Mouse (Mus musculus): ENCODE measurements at regions not wholly inside any gene's neighbourhood (a gene's known extent, or its start where the extent isn't known, plus 50 kb on each side); places are given as distances from the start of the nearest gene placed in this dataset.
A peak's percentile ranks its signal among the peaks of the same experiment; 100 is the strongest.

GRCm38 (mm10) chr15:61411821-61412220 is 489.0 kb upstream of the A1bg start:
- DNase-seq (ENCODE audit: low spot score), result no peak

- no peak for DNase-seq (ENCODE audit: low spot score)
These were observed 488.0 kb upstream of the A1bg start for GRCm38 (mm10) chr15:61410789-61411188.

GRCm38 (mm10) chr15:61408621-61409020 is 485.8 kb upstream of the A1bg start:
- no peak for DNase-seq (ENCODE audit: low spot score)

GRCm38 (mm10) chr15:61400720-61401119 is 477.9 kb upstream of the A1bg start:
- DNase-seq (ENCODE audit: low spot score), result peak; percentile 16

GRCm38 (mm10) chr15:61399971-61400370 is 477.2 kb upstream of the A1bg start:
- DNase-seq (ENCODE audit: low spot score), result no peak

- peak; percentile 65 for DNase-seq (ENCODE audit: low spot score)
These were observed 476.0 kb upstream of the A1bg start for GRCm38 (mm10) chr15:61398829-61399228.

GRCm38 (mm10) chr15:61397061-61397460 is 474.2 kb upstream of the A1bg start:
- no peak for DNase-seq (ENCODE audit: low spot score)

GRCm38 (mm10) chr15:61395296-61395826 is 472.5 kb upstream of the A1bg start:
- peak; percentile 74 for DNase-seq (ENCODE audit: low spot score)

- DNase-seq (ENCODE audit: low spot score), result no peak
These were observed 457.9 kb upstream of the A1bg start for GRCm38 (mm10) chr15:61380666-61381065.

GRCm38 (mm10) chr15:61366276-61366675 is 443.5 kb upstream of the A1bg start:
- DNase-seq (ENCODE audit: low spot score), result peak; percentile 11

- no peak for DNase-seq (ENCODE audit: low spot score)
These were observed 442.7 kb upstream of the A1bg start for GRCm38 (mm10) chr15:61365511-61365910.

GRCm38 (mm10) chr15:61364461-61364860 is 441.6 kb upstream of the A1bg start:
- no peak for DNase-seq (ENCODE audit: low spot score)

- DNase-seq (ENCODE audit: low spot score), result no peak
These were observed 438.4 kb upstream of the A1bg start for GRCm38 (mm10) chr15:61361254-61361653.

GRCm38 (mm10) chr15:61355344-61355743 is 432.5 kb upstream of the A1bg start:
- DNase-seq (ENCODE audit: low spot score), result no peak

GRCm38 (mm10) chr15:61351729-61352342 is 429.0 kb upstream of the A1bg start:
- no peak for DNase-seq (ENCODE audit: low spot score)

GRCm38 (mm10) chr15:61345101-61345500 is 422.3 kb upstream of the A1bg start:
- DNase-seq (ENCODE audit: low spot score), result no peak

- DNase-seq (ENCODE audit: low spot score), result no peak
These were observed 419.8 kb upstream of the A1bg start for GRCm38 (mm10) chr15:61342618-61343017.

- no peak for DNase-seq (ENCODE audit: low spot score)
These were observed 405.1 kb upstream of the A1bg start for GRCm38 (mm10) chr15:61327925-61328324.

GRCm38 (mm10) chr15:61322243-61322642 is 399.4 kb upstream of the A1bg start:
- no peak for DNase-seq (ENCODE audit: low spot score)

- no peak for DNase-seq (ENCODE audit: low spot score)
These were observed 386.8 kb upstream of the A1bg start for GRCm38 (mm10) chr15:61309452-61310165.

- peak; percentile 50 for DNase-seq (ENCODE audit: low spot score)
These were observed 386.1 kb upstream of the A1bg start for GRCm38 (mm10) chr15:61308936-61309335.

GRCm38 (mm10) chr15:61304546-61304945 is 381.7 kb upstream of the A1bg start:
- no peak for DNase-seq (ENCODE audit: low spot score)

- no peak for DNase-seq (ENCODE audit: low spot score)
These were observed 377.0 kb upstream of the A1bg start for GRCm38 (mm10) chr15:61299796-61300195.

Measured in heart, adult 8-10 months (tissue).